Mouse (Mus musculus) layer of hippocampus, adult 9-10 months (tissue): ENCODE measurements around the gene Tmem30b.

ENCODE experiments used
- DNase-seq: peaks from one replicate; pipeline ENCODE4 v3.0.0; 2022; ENCODE audit warnings: low spot score

The Tmem30b gene

DNA sequence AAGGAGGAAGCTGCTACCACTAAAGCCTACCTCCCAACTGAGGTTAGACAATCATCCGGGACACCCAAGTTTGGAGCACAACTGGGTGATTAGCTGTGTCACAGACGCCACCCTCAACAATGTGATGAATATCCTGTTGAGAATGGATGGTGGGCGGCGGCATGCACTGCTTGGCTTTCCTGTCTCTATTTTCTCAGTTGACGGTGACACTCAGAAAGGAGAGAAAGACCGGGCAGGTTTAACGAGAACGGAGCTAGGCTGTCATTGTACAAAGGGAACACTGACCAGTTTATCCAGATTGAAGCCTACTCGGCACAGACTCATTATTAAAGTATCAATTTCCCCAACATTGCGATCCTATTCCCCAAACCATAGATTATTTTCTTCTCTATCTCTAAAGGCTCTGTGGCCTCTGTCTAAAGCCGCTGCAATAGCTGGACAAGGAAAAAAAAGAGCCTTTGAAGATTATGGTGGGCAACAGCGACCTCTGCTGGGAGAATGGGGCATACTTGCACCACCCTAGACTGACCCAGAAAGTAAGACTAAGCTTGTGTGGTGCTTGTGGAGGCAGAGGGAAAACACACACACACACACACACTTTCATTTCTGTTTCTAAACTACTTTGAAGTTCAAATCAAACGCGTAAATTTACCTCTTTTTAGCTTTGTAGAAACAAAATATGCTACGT lies 29.0 kb downstream of the Tmem30b start:
- peak; percentile 55 for DNase-seq

- no peak for DNase-seq
Measured at GRCm38 (mm10) chr12:73516516-73516915, 29.7 kb downstream of the Tmem30b start.

DNA sequence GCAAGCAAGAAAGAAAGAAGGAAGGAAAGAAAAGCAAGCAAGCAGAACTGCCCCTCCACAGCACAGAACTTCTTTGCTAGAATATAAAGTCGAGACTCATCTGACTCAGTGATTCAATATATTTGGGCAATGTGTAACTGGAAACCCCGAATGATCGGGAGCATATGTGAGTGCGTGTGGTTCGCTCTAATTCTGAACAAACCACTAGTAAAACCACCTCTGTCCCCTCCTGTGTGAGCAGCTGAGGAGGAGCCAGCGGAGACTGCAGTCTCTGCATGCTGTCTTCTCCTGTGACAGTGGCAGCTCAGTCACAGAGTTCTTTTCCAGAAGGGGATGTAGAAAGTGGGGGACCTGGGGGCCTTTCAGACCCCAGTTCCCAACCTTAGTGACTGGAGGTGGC lies 31.5 kb downstream of the Tmem30b start:
- no peak for DNase-seq

DNA sequence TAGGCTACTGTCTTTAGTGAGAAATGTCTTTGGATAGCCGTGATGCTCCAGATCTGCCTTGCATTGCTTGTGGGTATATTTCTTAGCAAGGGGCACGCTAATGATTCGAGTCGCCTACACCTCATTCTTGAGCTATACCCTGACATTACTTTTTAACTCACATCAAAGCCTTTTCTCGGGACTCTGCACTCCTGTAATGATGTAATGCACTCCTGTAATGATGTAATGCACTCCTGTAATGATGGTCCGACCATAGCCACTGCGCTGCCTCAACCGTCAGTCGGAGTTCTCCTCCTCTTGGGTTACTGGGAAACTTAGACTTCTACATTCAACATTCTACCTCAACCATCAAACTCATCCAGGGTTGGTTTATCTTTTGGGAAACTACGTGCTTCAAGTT lies 32.2 kb downstream of the Tmem30b start:
- no peak for DNase-seq

DNA sequence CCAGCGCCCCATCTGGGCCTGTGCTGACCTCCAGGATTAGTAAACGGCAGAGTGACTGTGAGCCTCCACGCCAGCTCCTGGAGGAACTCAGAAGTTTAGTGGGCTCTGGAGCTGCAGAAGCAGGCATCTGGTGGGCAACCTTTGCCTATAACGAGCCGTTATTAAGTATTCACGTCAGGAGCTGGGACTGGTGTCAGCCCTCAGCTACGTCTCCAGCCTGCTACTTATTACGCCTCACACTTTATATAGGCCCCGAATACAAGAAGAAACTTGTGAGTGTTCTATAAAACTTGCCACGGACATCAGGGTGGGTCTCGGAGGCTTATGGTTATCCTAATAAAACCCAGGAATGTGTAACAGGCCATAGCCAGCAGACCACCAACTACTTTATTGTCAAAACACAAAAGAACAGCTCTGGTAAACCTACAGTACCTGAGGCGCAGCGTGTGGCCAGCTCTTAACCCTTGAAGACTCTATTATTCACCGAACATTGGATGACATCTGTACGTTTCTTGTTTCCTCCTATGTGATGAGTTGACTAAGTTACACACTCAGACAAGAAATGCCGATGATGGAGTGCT lies 34.6 kb downstream of the Tmem30b start:
- no peak for DNase-seq

- no peak for DNase-seq
Measured at GRCm38 (mm10) chr12:73507105-73507504, 39.1 kb downstream of the Tmem30b start.

DNA sequence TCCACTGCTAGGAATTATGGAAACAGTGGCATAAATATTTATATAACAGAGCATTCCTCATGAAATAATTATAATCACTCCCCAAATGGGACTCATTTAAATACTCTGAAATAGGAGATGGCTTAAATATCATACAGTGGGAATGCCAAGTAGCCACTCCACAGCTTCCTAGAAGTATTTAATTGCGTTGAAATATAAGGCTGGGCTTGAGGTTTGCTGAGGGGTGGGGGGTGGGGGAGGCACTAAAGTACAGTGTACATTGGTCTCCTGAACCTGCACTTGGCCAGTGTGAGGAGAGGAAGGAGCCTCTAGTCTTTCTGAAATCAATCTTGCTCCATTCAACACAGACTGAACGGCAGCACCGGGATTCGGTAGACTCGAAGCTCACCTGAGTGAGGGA lies 39.5 kb downstream of the Tmem30b start:
- DNase-seq: no peak

- no peak for DNase-seq
Measured at GRCm38 (mm10) chr12:73500689-73501326, 45.4 kb downstream of the Tmem30b start.

- no peak for DNase-seq
Measured at GRCm38 (mm10) chr12:73495172-73495571, 51.0 kb downstream of the Tmem30b start.

GRCm38 (mm10) chr12:73493929-73494530 lies 52.2 kb downstream of the Tmem30b start:
- DNase-seq: no peak
